Mouse (Mus musculus): ENCODE measurements around the gene Asl.
"Not testable (repeated sequence)": the region's sequence is repeated elsewhere in the genome, so short reads cannot be mapped to it uniquely, and the experiment has no call there.

Asl gene

GRCm38 (mm10) chr5:130044201-130044695 is 15.2 kb upstream of the Asl start:
- DNase-seq, result no peak

GRCm38 (mm10) chr5:130043741-130044140 is 14.7 kb upstream of the Asl start:
- DNase-seq, result no peak

- DNase-seq, result no peak
Observed at GRCm38 (mm10) chr5:130041262-130041661, 12.2 kb upstream of the Asl start.

- DNase-seq, result no peak
Observed at GRCm38 (mm10) chr5:130040797-130041196, 11.8 kb upstream of the Asl start.

- peak; percentile 44 for DNase-seq
Observed at GRCm38 (mm10) chr5:130037752-130038455, 8.9 kb upstream of the Asl start.

GRCm38 (mm10) chr5:130036300-130036699 is 7.3 kb upstream of the Asl start:
- not testable (repeated sequence) for DNase-seq

- DNase-seq, result no peak
Observed at GRCm38 (mm10) chr5:130033869-130034268, 4.8 kb upstream of the Asl start.

GRCm38 (mm10) chr5:130031410-130032390 is 2.7 kb upstream of the Asl start:
- DNase-seq, result no peak

GRCm38 (mm10) chr5:130027696-130028095 is 1.4 kb downstream of the Asl start:
- no peak for DNase-seq

- no peak for DNase-seq
Observed at GRCm38 (mm10) chr5:130027134-130027533, 1.9 kb downstream of the Asl start.

- peak; percentile 79 for DNase-seq
Observed at GRCm38 (mm10) chr5:130023767-130024539, 5.1 kb downstream of the Asl start.

- no peak for DNase-seq
Observed at GRCm38 (mm10) chr5:130023067-130023766, 5.8 kb downstream of the Asl start.

GRCm38 (mm10) chr5:130022366-130022765 is 6.7 kb downstream of the Asl start:
- no peak for DNase-seq

- DNase-seq, result no peak
Observed at GRCm38 (mm10) chr5:130021361-130021966, 7.6 kb downstream of the Asl start.

GRCm38 (mm10) chr5:130019461-130019860 is 9.6 kb downstream of the Asl start:
- DNase-seq, result no peak

GRCm38 (mm10) chr5:130015104-130015503 is 13.9 kb downstream of the Asl start:
- no peak for DNase-seq

- no peak for DNase-seq
Observed at GRCm38 (mm10) chr5:130010961-130011360, 18.1 kb downstream of the Asl start.

GRCm38 (mm10) chr5:130009784-130010183 is 19.3 kb downstream of the Asl start:
- no peak for DNase-seq

GRCm38 (mm10) chr5:130008034-130008590 is 20.9 kb downstream of the Asl start:
- no peak for DNase-seq

GRCm38 (mm10) chr5:130007344-130007743 is 21.7 kb downstream of the Asl start:
- DNase-seq, result no peak

GRCm38 (mm10) chr5:130003229-130003628 is 25.8 kb downstream of the Asl start:
- DNase-seq, result no peak
